Mouse (Mus musculus) megakaryocyte progenitor cell, adult 5-6 weeks (primary cell): Measurements from ENCODE around the gene A630076J17Rik. TPM values are rescaled to one million over a fixed set of nuclear protein-coding genes. Genes with fewer than 3 reads are reported as not detected.
A peak's percentile ranks its signal among the peaks of the same experiment; 100 is the strongest.

Experiments used
- ATAC-seq: replicated peaks from 2 replicates; pipeline ENCODE4 v1.8.0; 2016; ENCODE audit warnings: mild to moderate bottlenecking, moderate TSS enrichment, inconsistent platforms; ENCODE audit not compliant: poor library complexity
- total RNA-seq, 2 experiments: library from RNA; stranded (forward) in 1 of 2; stranded (reverse) in 1 of 2; fragments of 157-497, 149-512 nt in 1 of 2; fragments of 200-1000 nt in 1 of 2; gene quantifications; 2 replicates each; pipeline versions ENCODE4 v1.2.3 to v1.2.4; 2015 to 2017

The A630076J17Rik gene
- total RNA-seq, 2 experiments from 2014 or later: not detected

- ATAC-seq: no peak
Observed at GRCm38 (mm10) chr3:107275351-107275750, 44.9 kb downstream of the A630076J17Rik start.

- ATAC-seq: no peak
Observed at GRCm38 (mm10) chr3:107275996-107276395, 45.6 kb downstream of the A630076J17Rik start.

GRCm38 (mm10) chr3:107276626-107277025 lies 46.2 kb downstream of the A630076J17Rik start:
- no peak for ATAC-seq

GRCm38 (mm10) chr3:107278479-107279269 lies 48.3 kb downstream of the A630076J17Rik start, which contains the start of gene Lamtor5:
Gene Lamtor5 (plus strand): TSS chr3:107278858.
- peak; percentile 90 for ATAC-seq

Other genes with a start within 250 kb of the A630076J17Rik start
- gene Kcna3, start 194.4 kb upstream of the A630076J17Rik start, total RNA-seq (2015): 11.6 and 11.9 TPM in 2 replicates
- gene Kcna3, start 194.4 kb upstream of the A630076J17Rik start, total RNA-seq (2017): 2.3 and 5.4 TPM in 2 replicates
- gene Kcna2, start 129.5 kb upstream of the A630076J17Rik start, total RNA-seq (2015): not detected in 2 replicates
- gene Kcna2, start 129.5 kb upstream of the A630076J17Rik start, total RNA-seq (2017): not detected in 2 replicates
- gene Kcna10, start 47.6 kb upstream of the A630076J17Rik start, total RNA-seq (2015): not detected in 2 replicates
- gene Kcna10, start 47.6 kb upstream of the A630076J17Rik start, total RNA-seq (2017): not detected in 2 replicates
- not detected in 2 replicates for gene Cym, start 8.9 kb upstream of the A630076J17Rik start, total RNA-seq (2015)
- gene Cym, start 8.9 kb upstream of the A630076J17Rik start, total RNA-seq (2017): not detected in 2 replicates
- 0.22 TPM in 1 of 2 replicates, not detected in the other for gene Prok1, start 9.1 kb downstream of the A630076J17Rik start, total RNA-seq (2015)
- not detected in 2 replicates for gene Prok1, start 9.1 kb downstream of the A630076J17Rik start, total RNA-seq (2017)
- 122 and 131 TPM in 2 replicates for gene Lamtor5, start 48.2 kb downstream of the A630076J17Rik start, total RNA-seq (2015)
- gene Lamtor5, start 48.2 kb downstream of the A630076J17Rik start, total RNA-seq (2017): 47.2 and 71.8 TPM in 2 replicates
- 0.35 TPM in 1 of 2 replicates, not detected in the other for gene Slc16a4, start 60.6 kb downstream of the A630076J17Rik start, total RNA-seq (2015)
- 0.37 TPM in 1 of 2 replicates, not detected in the other for gene Slc16a4, start 60.6 kb downstream of the A630076J17Rik start, total RNA-seq (2017)
- 49.5 and 50.0 TPM in 2 replicates for gene Rbm15, start 103.1 kb downstream of the A630076J17Rik start, total RNA-seq (2015)
- gene Rbm15, start 103.1 kb downstream of the A630076J17Rik start, total RNA-seq (2017): 31.2 and 33.9 TPM in 2 replicates
- gene Kcnc4, start 228.9 kb downstream of the A630076J17Rik start, total RNA-seq (2015): not detected in 2 replicates
- not detected in 2 replicates for gene Kcnc4, start 228.9 kb downstream of the A630076J17Rik start, total RNA-seq (2017)